Mouse (Mus musculus): ENCODE data around the gene Ppp2r2c.
A peak's percentile ranks its signal among the peaks of the same experiment; 100 is the strongest.

Gene Ppp2r2c

GRCm38 (mm10) chr5:36899392-36899791, 31.1 kb downstream of the Ppp2r2c start:
- no peak for DNase-seq

GRCm38 (mm10) chr5:36900189-36900619, 31.9 kb downstream of the Ppp2r2c start:
- DNase-seq = peak; percentile 28

GRCm38 (mm10) chr5:36902807-36903206, 34.5 kb downstream of the Ppp2r2c start:
- no peak for DNase-seq

GRCm38 (mm10) chr5:36904131-36904530, 35.8 kb downstream of the Ppp2r2c start:
- DNase-seq = no peak

GRCm38 (mm10) chr5:36904703-36905102, 36.4 kb downstream of the Ppp2r2c start:
- DNase-seq = no peak

GRCm38 (mm10) chr5:36905216-36905615, 36.9 kb downstream of the Ppp2r2c start:
- peak; percentile 13 for DNase-seq

- DNase-seq = no peak
Measured at GRCm38 (mm10) chr5:36907695-36908094, 39.4 kb downstream of the Ppp2r2c start.

- no peak for DNase-seq
Measured at GRCm38 (mm10) chr5:36909545-36909944, 41.2 kb downstream of the Ppp2r2c start.

GRCm38 (mm10) chr5:36910980-36911379, 42.7 kb downstream of the Ppp2r2c start:
- DNase-seq = no peak

GRCm38 (mm10) chr5:36911759-36912352, 43.5 kb downstream of the Ppp2r2c start:
- no peak for DNase-seq

- DNase-seq = no peak
Measured at GRCm38 (mm10) chr5:36912602-36913310, 44.4 kb downstream of the Ppp2r2c start.

- DNase-seq = no peak
Measured at GRCm38 (mm10) chr5:36915256-36915655, 46.9 kb downstream of the Ppp2r2c start.

- no peak for DNase-seq
Measured at GRCm38 (mm10) chr5:36916581-36916980, 48.3 kb downstream of the Ppp2r2c start.

- no peak for DNase-seq
Measured at GRCm38 (mm10) chr5:36917245-36917644, 48.9 kb downstream of the Ppp2r2c start.

GRCm38 (mm10) chr5:36918016-36918415, 49.7 kb downstream of the Ppp2r2c start:
- DNase-seq = no peak

GRCm38 (mm10) chr5:36920072-36920471, 51.8 kb downstream of the Ppp2r2c start:
- no peak for DNase-seq

GRCm38 (mm10) chr5:36921871-36922270, 53.6 kb downstream of the Ppp2r2c start:
- no peak for DNase-seq

GRCm38 (mm10) chr5:36922811-36923210, 54.5 kb downstream of the Ppp2r2c start:
- DNase-seq = no peak

GRCm38 (mm10) chr5:36923826-36924700, 55.8 kb downstream of the Ppp2r2c start:
- DNase-seq = no peak

- no peak for DNase-seq
Measured at GRCm38 (mm10) chr5:36928701-36929100, 60.4 kb downstream of the Ppp2r2c start.

- no peak for DNase-seq
Measured at GRCm38 (mm10) chr5:36929376-36929775, 61.1 kb downstream of the Ppp2r2c start.

GRCm38 (mm10) chr5:36933383-36933782, 65.1 kb downstream of the Ppp2r2c start:
- DNase-seq = no peak

Data from kidney, postnatal 14 days (tissue).